Mouse (Mus musculus): ENCODE measurements at regions not wholly inside any gene's neighbourhood (a gene's known extent, or its start where the extent isn't known, plus 50 kb on each side); places are given as distances from the start of the nearest gene placed in this dataset.
A peak's percentile ranks its signal among the peaks of the same experiment; 100 is the strongest.

GRCm38 (mm10) chr5:33519394-33519793 is 85.6 kb upstream of the Nkx1-1 start:
- Histone ChIP-seq H3K36me3 (replicated peaks; ENCODE audit: control insufficient read depth, insufficient read depth) (no peaks in the 10 kb centered on the region), H3K4me3 (replicated peaks; ENCODE audit: low read length) (no peak overlapping the region), H3K4me1 (replicated peaks; ENCODE audit: control insufficient read depth, insufficient read depth, low read length) (peaks cover 18% of the 10 kb centered on the region; the same call in 1 of the 2 replicates), H3K27ac (no peak overlapping the region), H3K27me3 (ENCODE audit: control insufficient read depth, insufficient read depth, low read length) (no peaks in the 10 kb centered on the region; the same call in 1 of the 2 replicates), H3K4me2 (replicated peaks) (no peak overlapping the region), H3K9ac (no peak overlapping the region), H3K9me3 (ENCODE audit: control insufficient read depth, low read length) (no peaks in the 10 kb centered on the region)
- DNase-seq (ENCODE audit: low spot score) (no peak), ATAC-seq (ENCODE audit: low FRiP score) (no peak)
- 99% methylated on average over 3 of the region's 3 CpGs for WGBS

GRCm38 (mm10) chr5:33518860-33519259 is 85.1 kb upstream of the Nkx1-1 start:
- Histone ChIP-seq H3K4me3 (replicated peaks; ENCODE audit: low read length) (no peak overlapping the region), H3K9ac (no peak overlapping the region), H3K27me3 (ENCODE audit: control insufficient read depth, insufficient read depth, low read length) (no peaks in the 10 kb centered on the region; the same call in 1 of the 2 replicates), H3K4me2 (replicated peaks) (no peak overlapping the region), H3K27ac (no peak overlapping the region), H3K9me3 (ENCODE audit: control insufficient read depth, low read length) (no peaks in the 10 kb centered on the region), H3K4me1 (replicated peaks; ENCODE audit: control insufficient read depth, insufficient read depth, low read length) (peaks cover 18% of the 10 kb centered on the region; the same call in 1 of the 2 replicates), H3K36me3 (replicated peaks; ENCODE audit: control insufficient read depth, insufficient read depth) (no peaks in the 10 kb centered on the region)
- 35% methylated on average over 6 of the region's 6 CpGs for WGBS
- peak; percentile 29; the same call in 1 of the 2 replicates for ATAC-seq (ENCODE audit: low FRiP score)
- no peak for DNase-seq (ENCODE audit: low spot score)

DNA sequence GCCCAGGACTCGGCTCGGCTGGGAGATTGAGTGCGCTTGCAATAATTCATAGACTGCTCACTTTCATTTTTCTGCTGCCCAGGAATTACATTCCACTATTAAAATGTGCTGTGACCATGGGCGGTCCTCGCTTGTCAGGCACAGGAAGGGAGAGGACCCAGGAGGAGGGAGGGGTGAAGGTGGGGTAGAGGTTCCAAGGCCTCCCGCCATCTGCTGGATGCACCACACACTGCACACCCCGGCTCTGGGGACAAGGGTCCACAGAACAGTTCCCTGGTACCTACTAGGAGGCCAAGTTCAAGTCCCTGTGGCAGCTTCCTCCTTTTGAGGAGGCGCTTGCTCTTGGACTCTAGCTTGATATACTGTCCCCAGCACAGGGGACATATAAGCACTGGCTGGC is 83.8 kb upstream of the Nkx1-1 start:
- ATAC-seq (ENCODE audit: low FRiP score) (no peak), DNase-seq (ENCODE audit: low spot score) (no peak)
- Histone ChIP-seq H3K4me2 (replicated peaks) (no peak overlapping the region), H3K9me3 (ENCODE audit: control insufficient read depth, low read length) (no peaks in the 10 kb centered on the region), H3K27me3 (ENCODE audit: control insufficient read depth, insufficient read depth, low read length) (peaks cover 7% of the 10 kb centered on the region; the same call in 1 of the 2 replicates), H3K36me3 (replicated peaks; ENCODE audit: control insufficient read depth, insufficient read depth) (no peaks in the 10 kb centered on the region), H3K4me1 (replicated peaks; ENCODE audit: control insufficient read depth, insufficient read depth, low read length) (peaks cover 18% of the 10 kb centered on the region; the same call in 1 of the 2 replicates), H3K9ac (no peak overlapping the region), H3K4me3 (replicated peaks; ENCODE audit: low read length) (no peak overlapping the region), H3K27ac (no peak overlapping the region)
- 65% methylated on average over 8 of the region's 8 CpGs for WGBS

GRCm38 (mm10) chr5:33516211-33516610 is 82.4 kb upstream of the Nkx1-1 start:
- no peak overlapping the region for H3K4me2 ChIP-seq (replicated peaks)
- ATAC-seq (ENCODE audit: low FRiP score) (no peak), DNase-seq (ENCODE audit: low spot score) (no peak)
- no peaks in the 10 kb centered on the region for H3K36me3 ChIP-seq (replicated peaks; ENCODE audit: control insufficient read depth, insufficient read depth)
- no peak overlapping the region for H3K27ac ChIP-seq
- 0 out of 2 replicates have a peak, but pooled peaks cover 7% of the 10 kb centered on the region for H3K27me3 ChIP-seq (ENCODE audit: control insufficient read depth, insufficient read depth, low read length)
- H3K4me1 ChIP-seq (replicated peaks; ENCODE audit: control insufficient read depth, insufficient read depth, low read length) = peaks cover 18% of the 10 kb centered on the region
- no peak overlapping the region for H3K9ac ChIP-seq
- no peaks in the 10 kb centered on the region for H3K9me3 ChIP-seq (ENCODE audit: control insufficient read depth, low read length)
- H3K4me3 ChIP-seq (replicated peaks; ENCODE audit: low read length) = no peak overlapping the region
- WGBS = 88% methylated on average over 3 of the region's 3 CpGs

- H3K36me3 ChIP-seq (replicated peaks; ENCODE audit: control insufficient read depth, insufficient read depth) = no peaks in the 10 kb centered on the region
- ATAC-seq (ENCODE audit: low FRiP score) (peak; percentile 39; the same call in 1 of the 2 replicates), DNase-seq (ENCODE audit: low spot score) (no peak)
- H3K27ac ChIP-seq = no peak overlapping the region
- WGBS = 21% methylated on average over 22 of the region's 22 CpGs
- H3K4me2 ChIP-seq (replicated peaks) = peak overlapping the region; percentile 33
- H3K27me3 ChIP-seq (ENCODE audit: control insufficient read depth, insufficient read depth, low read length) = peaks cover 11% of the 10 kb centered on the region; the same call in 1 of the 2 replicates
- peaks cover 11% of the 10 kb centered on the region for H3K4me1 ChIP-seq (replicated peaks; ENCODE audit: control insufficient read depth, insufficient read depth, low read length)
- no peak overlapping the region for H3K9ac ChIP-seq
- H3K9me3 ChIP-seq (ENCODE audit: control insufficient read depth, low read length) = no peaks in the 10 kb centered on the region
- H3K4me3 ChIP-seq (replicated peaks; ENCODE audit: low read length) = no peak overlapping the region
These were observed 78.6 kb upstream of the Nkx1-1 start for GRCm38 (mm10) chr5:33512253-33512884.

DNA sequence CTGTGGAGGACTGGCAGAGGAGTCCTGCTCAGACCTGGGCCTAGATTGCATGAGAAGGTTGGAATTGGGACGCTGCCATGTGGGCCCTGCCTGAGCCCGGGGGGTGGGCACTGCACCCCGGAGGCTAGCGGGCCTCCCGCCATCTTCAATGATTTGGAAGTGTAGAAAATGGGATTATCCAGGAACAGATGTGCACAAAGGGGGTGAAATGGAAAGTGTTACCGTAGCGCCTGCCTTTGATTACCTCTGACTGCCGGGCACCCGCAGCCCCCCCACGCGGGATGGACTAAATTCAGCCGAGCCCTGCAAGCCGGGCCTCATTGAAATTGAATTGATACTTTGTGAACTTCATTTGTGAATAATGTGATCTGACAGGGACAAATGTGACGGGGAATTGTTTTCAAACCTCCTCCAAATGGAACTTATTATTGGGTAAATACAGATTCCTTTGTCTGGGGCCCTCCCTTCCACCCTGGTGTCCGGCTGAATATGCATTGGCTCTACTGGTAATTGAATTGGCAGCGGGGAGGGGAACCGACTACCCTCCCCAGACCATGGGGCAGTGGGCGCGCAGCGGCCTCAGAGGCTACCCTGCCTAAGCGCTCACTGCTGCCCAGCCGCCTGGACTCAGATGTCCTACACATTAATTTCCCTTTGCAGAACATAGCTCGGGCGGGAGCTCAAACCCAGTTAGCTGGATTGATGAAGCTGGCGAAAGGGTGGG is 77.9 kb upstream of the Nkx1-1 start:
- peaks cover 16% of the 10 kb centered on the region; the same call in 1 of the 2 replicates for H3K27me3 ChIP-seq (ENCODE audit: control insufficient read depth, insufficient read depth, low read length)
- peaks cover 11% of the 10 kb centered on the region for H3K4me1 ChIP-seq (replicated peaks; ENCODE audit: control insufficient read depth, insufficient read depth, low read length)
- DNase-seq (ENCODE audit: low spot score) (no peak), ATAC-seq (ENCODE audit: low FRiP score) (0 out of 2 replicates have a peak, but pooled peaks have one; percentile 38)
- H3K36me3 ChIP-seq (replicated peaks; ENCODE audit: control insufficient read depth, insufficient read depth) = no peaks in the 10 kb centered on the region
- no peak overlapping the region for H3K9ac ChIP-seq
- no peaks in the 10 kb centered on the region for H3K9me3 ChIP-seq (ENCODE audit: control insufficient read depth, low read length)
- peak overlapping the region; percentile 33 for H3K4me2 ChIP-seq (replicated peaks)
- H3K4me3 ChIP-seq (replicated peaks; ENCODE audit: low read length) = no peak overlapping the region
- H3K27ac ChIP-seq = no peak overlapping the region
- 23% methylated on average over 25 of the region's 25 CpGs for WGBS

DNA sequence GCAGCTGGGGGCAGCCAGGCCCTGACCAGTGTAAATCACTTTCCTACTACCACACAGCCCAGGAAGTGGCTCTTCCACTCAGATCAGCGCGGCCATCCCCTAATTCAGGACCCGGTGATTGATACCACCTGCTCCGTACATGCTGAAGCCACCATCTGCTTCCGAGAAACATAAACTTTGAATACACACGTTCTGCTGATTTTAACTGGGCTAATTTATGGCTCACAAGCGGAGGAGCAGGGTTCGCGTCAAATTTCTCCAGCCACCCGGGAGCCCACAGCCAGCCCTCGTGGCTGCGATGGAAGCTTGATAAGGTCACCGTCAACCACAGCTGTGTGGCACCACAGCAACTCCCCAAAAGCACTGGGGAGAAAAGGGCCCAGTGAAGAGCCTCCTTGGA is 72.0 kb upstream of the Nkx1-1 start:
- Histone ChIP-seq H3K27me3 (ENCODE audit: control insufficient read depth, insufficient read depth, low read length) (peaks cover 22% of the 10 kb centered on the region), H3K9ac (no peak overlapping the region), H3K4me1 (replicated peaks; ENCODE audit: control insufficient read depth, insufficient read depth, low read length) (peaks cover 16% of the 10 kb centered on the region), H3K27ac (no peak overlapping the region), H3K4me2 (replicated peaks) (no peak overlapping the region), H3K36me3 (replicated peaks; ENCODE audit: control insufficient read depth, insufficient read depth) (no peaks in the 10 kb centered on the region), H3K4me3 (replicated peaks; ENCODE audit: low read length) (no peak overlapping the region), H3K9me3 (ENCODE audit: control insufficient read depth, low read length) (no peaks in the 10 kb centered on the region)
- DNase-seq (ENCODE audit: low spot score) (no peak), ATAC-seq (ENCODE audit: low FRiP score) (no peak)
- WGBS = 46% methylated on average over 13 of the region's 13 CpGs

DNA sequence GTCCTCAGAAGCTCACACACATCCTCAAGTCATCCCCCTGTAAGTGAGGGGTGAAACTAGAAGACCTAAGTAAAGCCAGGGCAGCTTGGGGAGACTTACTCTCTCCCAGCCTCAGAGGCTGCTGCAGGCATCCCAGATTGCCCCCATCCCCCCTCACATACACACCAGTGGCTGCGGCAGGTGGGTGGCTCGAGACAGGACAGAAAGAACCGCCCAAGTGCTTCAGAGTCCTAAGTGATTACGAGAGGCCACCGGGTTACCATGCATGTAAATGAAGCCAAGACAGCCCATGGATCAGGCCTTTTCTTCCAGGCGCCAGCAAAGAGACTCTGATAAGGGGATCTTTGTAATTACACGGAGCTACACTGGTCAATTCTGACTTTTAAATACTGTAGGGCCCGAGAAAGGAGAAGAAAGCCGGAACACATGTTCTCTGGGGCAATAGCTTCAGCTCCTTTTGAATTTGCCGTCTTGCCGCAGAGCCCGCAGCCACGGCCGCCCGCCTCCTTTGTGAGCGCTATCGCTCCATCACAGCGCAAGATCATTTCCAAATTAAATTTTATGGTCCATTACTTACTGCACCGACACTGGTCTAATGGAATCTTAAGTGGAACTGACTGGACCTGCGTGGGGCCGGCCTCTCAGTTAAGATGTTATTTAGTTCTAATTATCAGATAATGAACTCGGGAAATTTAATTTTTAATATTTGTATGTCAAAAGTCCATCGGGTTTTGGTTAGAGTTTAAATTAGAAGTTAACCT is 68.1 kb upstream of the Nkx1-1 start:
- WGBS = 22% methylated on average over 23 of the region's 23 CpGs
- Histone ChIP-seq H3K36me3 (replicated peaks; ENCODE audit: control insufficient read depth, insufficient read depth) (no peaks in the 10 kb centered on the region), H3K27ac (no peak overlapping the region), H3K4me2 (replicated peaks) (peak overlapping the region; percentile 15), H3K9me3 (ENCODE audit: control insufficient read depth, low read length) (no peaks in the 10 kb centered on the region), H3K9ac (no peak overlapping the region; the same call in 1 of the 2 replicates), H3K4me3 (replicated peaks; ENCODE audit: low read length) (no peak overlapping the region), H3K27me3 (ENCODE audit: control insufficient read depth, insufficient read depth, low read length) (peaks cover 34% of the 10 kb centered on the region), H3K4me1 (replicated peaks; ENCODE audit: control insufficient read depth, insufficient read depth, low read length) (peaks cover 16% of the 10 kb centered on the region)
- DNase-seq (ENCODE audit: low spot score) (peak; percentile 49), ATAC-seq (ENCODE audit: low FRiP score) (no peak; the same call in 1 of the 2 replicates)

- no peak overlapping the region for H3K4me3 ChIP-seq (replicated peaks; ENCODE audit: low read length)
- DNase-seq (ENCODE audit: low spot score) (no peak), ATAC-seq (ENCODE audit: low FRiP score) (no peak)
- H3K27ac ChIP-seq = no peak overlapping the region
- H3K9me3 ChIP-seq (ENCODE audit: control insufficient read depth, low read length) = no peaks in the 10 kb centered on the region
- no peaks in the 10 kb centered on the region for H3K36me3 ChIP-seq (replicated peaks; ENCODE audit: control insufficient read depth, insufficient read depth)
- no peak overlapping the region for H3K4me2 ChIP-seq (replicated peaks)
- WGBS = 48% methylated on average over 7 of the region's 7 CpGs
- H3K4me1 ChIP-seq (replicated peaks; ENCODE audit: control insufficient read depth, insufficient read depth, low read length) = peaks cover 16% of the 10 kb centered on the region
- no peak overlapping the region; the same call in 1 of the 2 replicates for H3K9ac ChIP-seq
- peaks cover 33% of the 10 kb centered on the region for H3K27me3 ChIP-seq (ENCODE audit: control insufficient read depth, insufficient read depth, low read length)
These were observed 67.4 kb upstream of the Nkx1-1 start for GRCm38 (mm10) chr5:33501211-33501610.

All from hindbrain, embryonic 14.5 days (tissue).